Mouse (Mus musculus) G1E (cell line): Measurements from ENCODE around the gene Sycp2l.

Experiments used
- CTCF ChIP-seq: IDR thresholded peaks from 2 replicates; pipeline ENCODE4 v1.5.1; 2012; ENCODE audit warnings: low read depth, low read length, inconsistent platforms, mixed read lengths
- GATA1 ChIP-seq: IDR thresholded peaks from 2 replicates; pipeline ENCODE4 v1.6.1; 2012; ENCODE audit warnings: borderline replicate concordance, low read length, inconsistent platforms, mixed read lengths
- GATA2 ChIP-seq: IDR thresholded peaks from 2 replicates; pipeline ENCODE4 v1.6.1; 2012; ENCODE audit warnings: low read depth, low read length, inconsistent platforms, borderline replicate concordance
- POLR2AphosphoS5 ChIP-seq: IDR thresholded peaks from 2 replicates; pipeline ENCODE4 v1.6.1; 2012; ENCODE audit warnings: low read depth, low read length, inconsistent platforms; ENCODE audit not compliant: insufficient replicate concordance
- TAL1 ChIP-seq: conservative IDR thresholded peaks from 2 replicates; pipeline ENCODE4 v1.6.1; 2012; ENCODE audit warnings: low read depth, low read length, inconsistent platforms, mixed read lengths

GRCm38 (mm10) chr13:41110935-41111334, 3.2 kb upstream of the Sycp2l start, which contains the start of gene Gcm2:
- TF ChIP-seq CTCF (no peak), GATA1 (no peak), TAL1 (no peak), GATA2 (no peak), POLR2AphosphoS5 (no peak)
